Mouse (Mus musculus): ENCODE results near the gene Ramp2. TPM values are rescaled to one million over a fixed set of nuclear protein-coding genes. Genes with fewer than 3 reads are reported as not detected.

Ramp2 gene
- 2.3 and 2.7 TPM in 2 replicates for polyA plus RNA-seq (2011; ENCODE audit: insufficient read length, low read depth, missing spikeins)

DNA sequence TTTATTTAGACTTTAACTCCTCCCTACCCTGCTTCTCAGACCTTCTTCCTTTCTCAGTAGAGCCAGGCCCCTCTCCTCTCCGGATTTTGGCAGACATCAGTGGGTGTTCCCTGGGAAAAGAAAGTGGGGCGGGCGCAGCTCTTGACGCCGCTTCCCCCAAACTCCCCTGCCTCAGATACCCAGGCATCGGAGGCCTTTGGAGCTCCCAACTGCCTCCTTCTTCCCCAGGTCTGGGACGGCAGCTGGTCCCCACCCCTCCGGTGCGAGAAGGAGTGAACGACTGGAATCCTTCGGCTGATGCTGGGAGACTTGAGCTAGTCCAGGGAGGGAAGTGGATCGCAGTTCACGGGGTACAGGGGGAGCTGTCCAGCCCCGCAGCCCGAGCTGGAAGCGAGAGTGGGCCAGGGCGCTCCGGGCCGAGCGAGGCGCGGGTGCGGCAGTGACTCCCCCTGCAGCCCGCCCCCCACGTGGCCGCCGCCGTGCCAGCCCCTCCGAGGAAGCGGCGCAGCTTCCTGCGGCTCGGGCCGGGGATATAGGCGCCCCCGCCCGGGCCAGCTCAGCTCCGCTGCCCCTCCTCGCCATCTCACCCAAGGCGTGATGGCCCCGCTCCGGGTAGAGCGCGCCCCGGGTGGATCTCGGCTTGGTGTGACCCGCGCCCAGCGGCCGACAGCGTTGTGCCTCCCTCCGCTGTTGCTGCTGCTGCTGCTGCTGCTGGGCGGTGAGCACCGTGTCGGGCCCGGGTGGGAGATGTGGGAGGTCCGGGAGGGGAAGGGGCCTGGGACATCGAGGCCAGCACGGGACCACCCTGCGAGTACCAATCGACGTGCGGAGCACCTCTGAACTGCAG is at the start of gene Ramp2:
TSS of gene Ramp2 (plus strand) at position 174 of the 847 bp plus-strand sequence.
- TF ChIP-seq POLR2A (IDR thresholded peaks at IDR 0.05; ENCODE audit: low read depth, low read length) (no peak), CTCF (IDR thresholded peaks at IDR 0.05; ENCODE audit: borderline replicate concordance, insufficient read depth, low read length) (no peak)
- Histone ChIP-seq H3K4me3 (ENCODE audit: insufficient read depth, low read length) (peak within 1 kb of the TSS; percentile 19), H3K4me1 (ENCODE audit: control insufficient read depth, insufficient read depth, low read length) (no peaks in the 10 kb centered on the region), H3K27ac (ENCODE audit: insufficient read depth, low read length) (no peak within 1 kb of the TSS)

DNA sequence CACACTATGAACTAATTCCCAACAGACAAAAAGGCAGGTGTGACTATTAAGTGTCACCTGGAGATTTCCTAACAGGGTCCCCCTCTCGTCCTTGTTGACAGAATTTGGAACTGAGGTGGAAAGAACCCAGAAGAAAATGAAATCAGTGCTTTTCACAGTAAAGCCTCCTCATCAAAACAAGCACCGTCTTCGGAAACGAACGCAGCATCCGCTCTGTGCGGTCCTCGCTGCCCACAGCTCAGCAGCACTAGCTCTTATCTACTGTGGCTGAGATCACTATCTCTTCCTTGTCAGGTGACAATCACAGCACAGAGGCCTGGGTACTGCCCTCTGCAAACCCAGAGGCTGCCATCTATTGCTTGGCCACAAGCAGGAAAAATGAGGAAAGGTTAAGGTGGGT is 49.7 kb upstream of the Ramp2 start:
- TF ChIP-seq POLR2A (IDR thresholded peaks at IDR 0.05; ENCODE audit: low read depth, low read length) = no peak
- no peak for TF ChIP-seq CTCF (IDR thresholded peaks at IDR 0.05; ENCODE audit: borderline replicate concordance, insufficient read depth, low read length)
- H3K4me1 ChIP-seq (ENCODE audit: control insufficient read depth, insufficient read depth, low read length) = no peaks in the 10 kb centered on the region; the same call in 1 of the 2 replicates
- no peak overlapping the region for H3K4me3 ChIP-seq (ENCODE audit: insufficient read depth, low read length)
- no peak overlapping the region for H3K27ac ChIP-seq (ENCODE audit: insufficient read depth, low read length)

DNA sequence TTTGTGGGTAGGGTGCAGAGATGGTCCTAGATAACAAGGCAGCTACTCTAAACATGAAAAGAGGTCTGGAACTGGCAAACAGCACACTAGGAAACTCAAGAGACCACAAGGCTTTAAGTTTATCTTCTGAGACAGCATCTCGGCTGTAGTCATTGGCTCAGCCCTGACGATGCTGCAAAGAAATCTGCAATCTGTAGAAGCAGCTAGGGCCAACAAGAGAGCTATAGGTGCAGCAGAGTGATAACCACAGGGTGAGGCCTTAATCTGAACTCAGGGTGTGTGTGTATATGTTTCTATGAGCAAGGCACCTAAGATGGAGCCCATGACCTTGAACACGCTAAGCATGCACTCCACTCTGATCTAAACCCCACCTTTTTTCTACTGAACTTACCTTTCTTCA is 46.3 kb upstream of the Ramp2 start:
- Histone ChIP-seq H3K4me1 (ENCODE audit: control insufficient read depth, insufficient read depth, low read length) (no peaks in the 10 kb centered on the region), H3K27ac (ENCODE audit: insufficient read depth, low read length) (no peak overlapping the region), H3K4me3 (ENCODE audit: insufficient read depth, low read length) (no peak overlapping the region)
- TF ChIP-seq POLR2A (IDR thresholded peaks at IDR 0.05; ENCODE audit: low read depth, low read length) = no peak
- TF ChIP-seq CTCF (IDR thresholded peaks at IDR 0.05; ENCODE audit: borderline replicate concordance, insufficient read depth, low read length) = no peak

DNA sequence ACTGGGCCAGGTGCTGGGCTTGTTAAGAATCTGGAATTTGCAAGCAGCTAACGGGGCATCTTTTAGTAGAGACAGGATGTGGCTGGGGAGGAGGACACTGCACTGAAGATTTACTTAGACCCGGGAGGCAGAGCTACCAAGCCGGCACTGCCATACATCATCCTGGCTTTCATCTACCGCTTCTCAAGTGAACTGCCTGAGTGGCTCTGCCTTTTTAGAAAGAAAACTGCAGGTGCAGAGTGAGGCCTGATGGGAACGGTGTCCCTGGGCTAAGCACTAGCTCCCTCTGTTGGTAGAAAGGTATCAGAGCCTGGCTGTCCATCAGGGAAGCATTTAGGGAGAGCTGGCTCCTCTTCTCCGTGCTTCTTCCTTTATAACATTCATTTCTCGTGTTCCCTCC is 44.8 kb upstream of the Ramp2 start:
- H3K4me1 ChIP-seq (ENCODE audit: control insufficient read depth, insufficient read depth, low read length) = no peaks in the 10 kb centered on the region
- TF ChIP-seq POLR2A (IDR thresholded peaks at IDR 0.05; ENCODE audit: low read depth, low read length) (no peak), CTCF (IDR thresholded peaks at IDR 0.05; ENCODE audit: borderline replicate concordance, insufficient read depth, low read length) (peak; percentile 86)
- H3K4me3 ChIP-seq (ENCODE audit: insufficient read depth, low read length) = no peak overlapping the region
- H3K27ac ChIP-seq (ENCODE audit: insufficient read depth, low read length) = no peak overlapping the region

DNA sequence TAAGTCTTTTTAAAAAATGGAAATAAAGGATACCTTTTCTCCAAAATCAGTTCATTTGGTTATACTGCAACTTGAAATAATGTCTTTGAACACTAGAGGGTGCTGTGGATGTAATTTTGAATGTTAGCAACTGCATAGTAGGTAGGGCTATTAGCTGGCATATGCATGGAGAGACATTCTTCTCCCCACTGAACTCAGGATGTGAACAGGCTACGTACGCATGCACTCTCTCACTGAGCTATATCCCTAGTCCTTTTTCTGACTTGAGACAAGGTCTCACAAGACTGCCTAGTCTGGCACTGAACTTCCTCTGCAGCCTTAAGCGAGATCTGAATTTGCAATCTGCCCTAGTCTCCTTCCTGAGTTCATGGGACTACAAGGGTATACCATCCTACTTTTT is 33.9 kb upstream of the Ramp2 start:
- no peak overlapping the region for H3K27ac ChIP-seq (ENCODE audit: insufficient read depth, low read length)
- H3K4me1 ChIP-seq (ENCODE audit: control insufficient read depth, insufficient read depth, low read length) = no peaks in the 10 kb centered on the region
- TF ChIP-seq POLR2A (IDR thresholded peaks at IDR 0.05; ENCODE audit: low read depth, low read length) (no peak), CTCF (IDR thresholded peaks at IDR 0.05; ENCODE audit: borderline replicate concordance, insufficient read depth, low read length) (no peak)
- H3K4me3 ChIP-seq (ENCODE audit: insufficient read depth, low read length) = no peak overlapping the region

DNA sequence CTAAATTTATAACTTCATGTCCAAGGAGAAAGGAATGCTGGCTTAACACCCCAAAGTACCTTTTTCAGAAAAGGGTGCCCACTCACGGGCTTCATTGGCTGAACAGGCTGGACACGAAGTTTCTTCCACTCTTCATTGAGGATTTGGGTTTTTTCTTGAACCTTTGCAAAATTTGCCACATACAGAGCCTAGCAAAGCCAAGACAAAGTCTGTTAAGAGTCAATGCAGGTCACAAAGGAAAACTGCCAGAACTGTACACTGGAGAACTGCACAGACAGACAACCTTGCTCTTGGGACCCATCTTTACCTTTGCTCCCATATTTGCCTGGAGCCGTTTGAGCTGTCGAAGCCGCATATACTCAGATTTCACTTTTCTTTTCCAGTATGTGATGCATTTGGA is 28.9 kb upstream of the Ramp2 start:
- TF ChIP-seq CTCF (IDR thresholded peaks at IDR 0.05; ENCODE audit: borderline replicate concordance, insufficient read depth, low read length) (no peak), POLR2A (IDR thresholded peaks at IDR 0.05; ENCODE audit: low read depth, low read length) (no peak)
- H3K27ac ChIP-seq (ENCODE audit: insufficient read depth, low read length) = no peak overlapping the region
- no peaks in the 10 kb centered on the region for H3K4me1 ChIP-seq (ENCODE audit: control insufficient read depth, insufficient read depth, low read length)
- H3K4me3 ChIP-seq (ENCODE audit: insufficient read depth, low read length) = no peak overlapping the region

DNA sequence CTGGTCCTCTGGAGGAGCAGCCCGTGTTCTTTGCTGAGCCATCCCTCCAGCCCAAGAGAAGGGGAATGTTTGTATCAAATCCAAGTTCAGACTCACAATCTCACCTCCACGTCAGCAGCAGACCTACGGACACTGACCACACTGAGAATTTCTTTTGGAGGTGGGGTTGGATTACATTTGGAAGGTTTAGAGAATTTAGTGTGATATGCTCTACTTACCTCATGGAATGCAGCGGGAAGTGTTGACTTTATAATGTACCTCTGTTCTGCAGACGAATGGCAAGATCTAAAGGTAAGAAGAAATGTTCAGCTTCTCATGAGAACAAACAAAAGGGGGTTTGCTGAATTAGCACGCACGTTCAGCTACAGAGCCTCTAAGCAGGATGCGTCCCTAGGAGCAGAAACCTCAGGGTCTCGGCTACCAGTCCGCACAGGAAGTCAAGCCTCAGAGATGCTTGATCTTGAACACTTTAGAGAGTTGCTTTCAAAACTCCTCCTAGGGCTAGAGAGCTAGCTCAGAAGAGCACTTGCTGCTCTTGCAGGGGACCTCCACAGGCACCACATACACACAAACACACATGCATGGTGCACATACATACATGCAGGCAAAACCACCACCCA is 27.3 kb upstream of the Ramp2 start:
- H3K4me3 ChIP-seq (ENCODE audit: insufficient read depth, low read length) = no peak overlapping the region
- TF ChIP-seq CTCF (IDR thresholded peaks at IDR 0.05; ENCODE audit: borderline replicate concordance, insufficient read depth, low read length) = no peak
- no peak for TF ChIP-seq POLR2A (IDR thresholded peaks at IDR 0.05; ENCODE audit: low read depth, low read length)
- no peak overlapping the region for H3K27ac ChIP-seq (ENCODE audit: insufficient read depth, low read length)

DNA sequence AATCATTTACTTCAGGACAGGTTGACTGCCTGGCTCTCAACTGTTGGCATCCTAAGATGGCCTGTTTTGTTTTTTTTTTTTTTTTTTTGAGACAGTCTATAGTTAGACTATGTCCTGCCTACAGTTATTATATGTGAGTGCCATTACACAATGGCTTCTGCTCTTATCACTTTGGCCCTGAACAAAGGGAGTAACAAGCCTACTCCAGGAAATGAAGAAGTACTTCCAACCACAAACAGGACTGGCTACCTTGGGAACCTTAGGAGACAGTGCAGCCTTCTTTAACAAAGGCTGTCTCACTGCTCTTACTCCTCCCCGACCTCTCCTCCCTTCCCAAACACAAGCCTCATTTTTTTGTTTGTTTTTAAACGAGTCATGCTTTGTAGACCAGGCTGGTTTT is 25.0 kb upstream of the Ramp2 start:
- Histone ChIP-seq H3K4me3 (ENCODE audit: insufficient read depth, low read length) (no peak overlapping the region), H3K27ac (ENCODE audit: insufficient read depth, low read length) (no peak overlapping the region; the same call in 1 of the 2 replicates), H3K4me1 (ENCODE audit: control insufficient read depth, insufficient read depth, low read length) (no peaks in the 10 kb centered on the region; the same call in 1 of the 2 replicates)
- TF ChIP-seq POLR2A (IDR thresholded peaks at IDR 0.05; ENCODE audit: low read depth, low read length) = no peak
- TF ChIP-seq CTCF (IDR thresholded peaks at IDR 0.05; ENCODE audit: borderline replicate concordance, insufficient read depth, low read length) = no peak

More for the DNA sequence above, 27.3 kb upstream of the Ramp2 start:
- no peaks in the 10 kb centered on the region for H3K4me1 ChIP-seq (ENCODE audit: control insufficient read depth, insufficient read depth, low read length)

DNA sequence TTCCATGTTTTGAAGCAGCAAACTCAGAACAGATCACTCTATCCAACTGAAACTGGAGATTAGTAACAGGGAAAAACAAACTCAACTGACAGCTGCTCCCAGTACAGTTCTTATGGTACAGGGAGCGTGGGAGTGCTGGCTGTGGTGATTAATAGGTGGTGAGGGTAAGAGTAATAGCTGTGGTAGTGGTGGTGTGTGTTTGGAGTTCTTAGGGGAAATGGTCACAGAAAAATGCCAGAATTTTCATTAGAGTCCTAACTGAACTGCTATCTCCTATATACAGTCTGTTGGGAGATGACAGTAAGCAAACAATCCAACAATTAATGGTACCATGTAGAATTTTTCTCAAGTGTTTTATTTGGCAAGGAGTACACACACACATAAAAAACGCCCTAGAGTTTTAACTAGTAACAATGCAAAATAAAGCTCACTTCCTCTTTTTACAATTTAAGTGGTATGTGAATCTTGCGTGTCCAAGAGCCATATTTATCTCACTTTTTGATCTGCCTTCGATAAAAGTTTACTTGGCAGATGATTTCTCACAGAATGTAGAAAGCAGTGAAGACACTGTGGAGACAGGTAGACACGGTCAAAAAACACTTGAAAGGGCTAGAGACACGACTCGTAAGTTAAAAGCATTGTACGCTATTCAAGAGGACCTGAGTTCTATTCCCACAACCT is 24.4 kb upstream of the Ramp2 start:
- no peak for TF ChIP-seq POLR2A (IDR thresholded peaks at IDR 0.05; ENCODE audit: low read depth, low read length)
- TF ChIP-seq CTCF (IDR thresholded peaks at IDR 0.05; ENCODE audit: borderline replicate concordance, insufficient read depth, low read length) = no peak
- Histone ChIP-seq H3K4me3 (ENCODE audit: insufficient read depth, low read length) (no peak overlapping the region), H3K27ac (ENCODE audit: insufficient read depth, low read length) (no peak overlapping the region), H3K4me1 (ENCODE audit: control insufficient read depth, insufficient read depth, low read length) (no peaks in the 10 kb centered on the region; the same call in 1 of the 2 replicates)

Data from embryonic fibroblast, embryonic 13.5 days (primary cell).